Comparison of ENCODE assay signal across 17 mouse cellular contexts in the genomic region with DNA sequence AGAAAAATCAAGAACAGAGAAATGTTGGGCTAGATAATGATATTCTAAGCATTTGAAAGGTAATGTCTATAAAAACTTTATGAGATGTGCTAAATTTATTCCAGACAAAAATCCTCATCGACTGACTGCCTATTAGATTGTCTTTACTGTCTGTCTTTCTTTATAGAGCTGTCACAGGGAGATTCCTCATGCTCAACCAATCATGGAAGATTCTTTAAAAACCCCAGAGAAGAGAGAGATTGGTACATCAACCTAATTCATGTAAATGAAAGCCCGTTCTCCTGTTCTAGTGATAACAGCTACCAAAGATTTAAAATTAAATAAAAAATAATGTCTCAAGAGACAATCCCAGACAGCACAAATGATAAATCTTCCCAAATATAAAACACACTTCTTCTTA.
"Had no signal": no experiment of that assay in that cellular context is flagged by ENCODE, and none has a peak within 500 bp of the region (broad histone marks: within the 10 kb centered on the region; RNA-seq: fewer than 3 reads in every experiment).

No protein-coding gene starts in this region.

- H3K4me3 ChIP-seq: lung, embryonic 15.5 days; megakaryocyte, embryonic 14.5 days; midbrain, embryonic 13.5 days; midbrain, embryonic 15.5 days; neural tube, embryonic 12.5 days; stomach, embryonic 15.5 days had no signal

- H3K9ac ChIP-seq: lung, embryonic 15.5 days; midbrain, embryonic 13.5 days; midbrain, embryonic 15.5 days; neural tube, embryonic 12.5 days; stomach, embryonic 15.5 days had no signal

- H3K4me2 ChIP-seq: lung, embryonic 15.5 days; midbrain, embryonic 11.5 days; midbrain, embryonic 13.5 days; midbrain, embryonic 15.5 days; neural tube, embryonic 12.5 days; stomach, embryonic 15.5 days had no signal

- H3K27me3 ChIP-seq: lung, embryonic 15.5 days; megakaryocyte, embryonic 14.5 days; midbrain, embryonic 13.5 days; midbrain, embryonic 15.5 days; neural tube, embryonic 12.5 days; stomach, embryonic 15.5 days had no signal

- H3K36me3 ChIP-seq: lung, embryonic 15.5 days; midbrain, embryonic 13.5 days; midbrain, embryonic 15.5 days; neural tube, embryonic 12.5 days; stomach, embryonic 15.5 days had no signal

- H3K27ac ChIP-seq: lung, embryonic 15.5 days; macrophage; midbrain, embryonic 13.5 days; midbrain, embryonic 15.5 days; neural tube, embryonic 12.5 days; stomach, embryonic 15.5 days; stomach, postnatal 0 days had no signal

- DNase-seq: lung, adult 2 months; lung, postnatal 14 days; lung, postnatal 36 days; right cerebral cortex, postnatal 14 days; thymus, adult 2 months; thymus, postnatal 25 days; thymus, postnatal 4 days had no signal

- ATAC-seq: lung, postnatal 0 days; midbrain, embryonic 13.5 days; midbrain, embryonic 15.5 days had no signal

- H3K4me1 ChIP-seq: lung, embryonic 15.5 days; megakaryocyte, embryonic 14.5 days; midbrain, embryonic 13.5 days; midbrain, embryonic 15.5 days; neural tube, embryonic 12.5 days; stomach, embryonic 15.5 days had no signal

- H3K9me3 ChIP-seq: lung, embryonic 15.5 days; midbrain, embryonic 13.5 days; midbrain, embryonic 15.5 days; neural tube, embryonic 12.5 days; stomach, embryonic 15.5 days had no signal
